ENCODE assay signal across 8 mouse cellular contexts in the genomic region with DNA sequence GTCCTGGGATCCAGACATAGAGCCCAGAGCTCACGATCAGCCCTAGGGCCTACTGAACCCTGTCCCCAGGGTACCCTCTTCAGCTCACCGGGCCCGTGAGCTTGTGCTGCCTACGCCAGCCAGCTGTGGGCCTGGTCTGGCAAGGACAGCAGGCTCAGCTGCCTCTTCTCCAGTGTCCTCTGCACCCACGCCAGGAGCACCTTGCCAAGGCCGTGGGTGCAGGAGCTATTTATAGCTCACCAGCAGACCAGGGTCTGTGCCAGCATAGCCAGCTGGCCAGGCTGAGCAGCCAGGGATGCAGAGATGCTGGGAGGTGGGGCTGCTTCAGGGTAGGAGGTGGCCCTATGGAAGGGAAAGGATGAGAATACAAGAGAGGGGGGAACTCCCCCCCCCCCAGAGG. TPM values are rescaled to one million over a fixed set of nuclear protein-coding genes. Genes with fewer than 3 reads are reported as not detected.
DNase-seq lines count a peak whose midpoint lies in the region; ATAC-seq lines count a peak whose summit lies in the region.

No protein-coding gene starts in this region.

- no peak for ATAC-seq in kidney, embryonic 16.5 days (ENCODE audit: low FRiP score, low TSS enrichment)
- peak; percentile 23; the same call in 1 of the 2 replicates for ATAC-seq in lung, embryonic 16.5 days (ENCODE audit: low read depth)
- no peak for ATAC-seq in CD4-positive, CD25-positive, alpha-beta regulatory T cell, adult 4 months

- peaks cover 39% of the 10 kb centered on the region for H3K4me1 ChIP-seq in embryonic facial prominence, embryonic 10.5 days
- H3K4me1 ChIP-seq in kidney, embryonic 16.5 days (ENCODE audit: insufficient read depth, low read length), result peaks cover 35% of the 10 kb centered on the region
- peaks cover 27% of the 10 kb centered on the region for H3K4me1 ChIP-seq in lung, embryonic 16.5 days (replicated peaks; ENCODE audit: control insufficient read depth, insufficient read depth, low read length)

- H3K27ac ChIP-seq in embryonic facial prominence, embryonic 10.5 days (replicated peaks), result peak overlapping the region; percentile 21; the same call in 1 of the 2 replicates
- peak overlapping the region; percentile 46; the same call in 1 of the 2 replicates for H3K27ac ChIP-seq in kidney, embryonic 16.5 days (ENCODE audit: low read length)
- H3K27ac ChIP-seq in lung, embryonic 16.5 days (ENCODE audit: low read length), result 0 out of 2 replicates have a peak overlapping the region, but pooled peaks have one; percentile 5

- 81% methylated on average over 6 of the region's 6 CpGs for WGBS in embryonic facial prominence, embryonic 10.5 days
- WGBS in kidney, embryonic 16.5 days, result 65% methylated on average over 6 of the region's 6 CpGs
- 50% methylated on average over 6 of the region's 6 CpGs for WGBS in lung, embryonic 16.5 days

- H3K9ac ChIP-seq in kidney, embryonic 16.5 days (replicated peaks; ENCODE audit: low read length), result no peak overlapping the region; the same call in 1 of the 2 replicates
- no peak overlapping the region for H3K9ac ChIP-seq in lung, embryonic 16.5 days (ENCODE audit: low read length)

- H3K36me3 ChIP-seq in embryonic facial prominence, embryonic 10.5 days (replicated peaks), result peaks cover 74% of the 10 kb centered on the region
- peaks cover 36% of the 10 kb centered on the region; the same call in 1 of the 2 replicates for H3K36me3 ChIP-seq in kidney, embryonic 16.5 days (ENCODE audit: insufficient read depth, low read length)
- peaks cover 29% of the 10 kb centered on the region for H3K36me3 ChIP-seq in lung, embryonic 16.5 days (ENCODE audit: control insufficient read depth, insufficient read depth, low read length)

- no peaks in the 10 kb centered on the region for H3K27me3 ChIP-seq in embryonic facial prominence, embryonic 10.5 days (replicated peaks; ENCODE audit: low read depth, poor library complexity, severe bottlenecking)
- no peaks in the 10 kb centered on the region for H3K27me3 ChIP-seq in kidney, embryonic 16.5 days (ENCODE audit: insufficient read depth, low read length)
- no peaks in the 10 kb centered on the region for H3K27me3 ChIP-seq in lung, embryonic 16.5 days (ENCODE audit: control insufficient read depth, insufficient read depth, low read depth, low read length)

- H3K4me2 ChIP-seq in kidney, embryonic 16.5 days (replicated peaks; ENCODE audit: low read depth, low read length), result no peak overlapping the region
- no peak overlapping the region for H3K4me2 ChIP-seq in lung, embryonic 16.5 days (ENCODE audit: low read depth, low read length)

- H3K9me3 ChIP-seq in embryonic facial prominence, embryonic 10.5 days, result no peaks in the 10 kb centered on the region
- H3K9me3 ChIP-seq in kidney, embryonic 16.5 days (ENCODE audit: low read length), result no peaks in the 10 kb centered on the region
- H3K9me3 ChIP-seq in lung, embryonic 16.5 days (ENCODE audit: control insufficient read depth, low read length), result no peaks in the 10 kb centered on the region

- no peak overlapping the region for H3K4me3 ChIP-seq in embryonic facial prominence, embryonic 10.5 days
- H3K4me3 ChIP-seq in kidney, embryonic 16.5 days (ENCODE audit: low read length), result no peak overlapping the region
- no peak overlapping the region for H3K4me3 ChIP-seq in lung, embryonic 16.5 days (ENCODE audit: low read length)

- peak; percentile 89 to 94 for DNase-seq in adrenal gland, adult (ENCODE audit: inconsistent age in 2 of 2, low spot score in 1 of 2)
- DNase-seq in adrenal gland, postnatal 4 days (ENCODE audit: low spot score in 2 of 2), result no peak
- no peak for DNase-seq in embryonic facial prominence, embryonic 10.5 days (ENCODE audit: low spot score)
- DNase-seq in heart, adult 18-20 months, result peak; percentile 82 to 90
- peak; percentile 97 for DNase-seq in skeletal muscle tissue, adult 2 months (ENCODE audit: low read depth, low spot score)

RNA-seq across cellular contexts. Expression of a gene that starts 32.2 kb away (rescaled TPM):
- total RNA-seq in adrenal gland, postnatal 4 days (2021), result 100 to 1,000 TPM; 116 to 120 TPM
- polyA plus RNA-seq in embryonic facial prominence, embryonic 10.5 days (2016; fragmentation: Nextera tagmentation; extraction: Ambion mirVana), result 26.6 and 30.2 TPM in 2 replicates
- total RNA-seq in heart, adult 18-20 months (2021), result 10 to 100 TPM; 19.3 to 26.3 TPM
- 37.3 and 40.0 TPM in 2 replicates for polyA plus RNA-seq in kidney, embryonic 16.5 days (2015; fragmentation: Nextera tagmentation; extraction: Ambion mirVana)
- polyA plus RNA-seq in lung, embryonic 16.5 days (2015; fragmentation: Nextera tagmentation; extraction: Ambion mirVana), result 44.2 and 48.5 TPM in 2 replicates
- 10 to 100 TPM; 68.2 to 74.2 TPM for polyA plus RNA-seq in CD4-positive, CD25-positive, alpha-beta regulatory T cell, adult 4 months (2017; shearing (Covaris generic))

RNA-seq across cellular contexts. Expression of a gene that starts 33.8 kb away (rescaled TPM):
- 10 to 100 TPM; 83.0 to 91.7 TPM for total RNA-seq in adrenal gland, postnatal 4 days (2021)
- 17.8 and 18.9 TPM in 2 replicates for polyA plus RNA-seq in embryonic facial prominence, embryonic 10.5 days (2016; fragmentation: Nextera tagmentation; extraction: Ambion mirVana)
- total RNA-seq in heart, adult 18-20 months (2021), result 10 to 100 TPM; 57.9 to 69.7 TPM
- polyA plus RNA-seq in kidney, embryonic 16.5 days (2015; fragmentation: Nextera tagmentation; extraction: Ambion mirVana), result 81.7 and 81.9 TPM in 2 replicates
- 46.8 and 49.5 TPM in 2 replicates for polyA plus RNA-seq in lung, embryonic 16.5 days (2015; fragmentation: Nextera tagmentation; extraction: Ambion mirVana)
- 10 to 100 TPM; 33.9 to 37.1 TPM for polyA plus RNA-seq in CD4-positive, CD25-positive, alpha-beta regulatory T cell, adult 4 months (2017; shearing (Covaris generic))

RNA-seq across cellular contexts. Expression of a gene that starts 44.4 kb away (rescaled TPM):
- total RNA-seq in adrenal gland, postnatal 4 days (2021), result 10 to 100 TPM; 19.2 to 27.9 TPM
- polyA plus RNA-seq in embryonic facial prominence, embryonic 10.5 days (2016; fragmentation: Nextera tagmentation; extraction: Ambion mirVana), result 5.5 and 5.9 TPM in 2 replicates
- 10 to 100 TPM; 21.8 to 23.3 TPM for total RNA-seq in heart, adult 18-20 months (2021)
- polyA plus RNA-seq in kidney, embryonic 16.5 days (2015; fragmentation: Nextera tagmentation; extraction: Ambion mirVana), result 36.3 and 36.4 TPM in 2 replicates
- polyA plus RNA-seq in lung, embryonic 16.5 days (2015; fragmentation: Nextera tagmentation; extraction: Ambion mirVana), result 20.8 and 22.7 TPM in 2 replicates
- 1 to 10 TPM in 1 of 2 experiments, under 1 TPM in 1; 0.31 to 1.5 TPM for polyA plus RNA-seq in CD4-positive, CD25-positive, alpha-beta regulatory T cell, adult 4 months (2017; shearing (Covaris generic))

Comparison
In these comparisons a context has a peak if more than half of its experiments do, and no peak if none do; other contexts are left out.
1. DNase-seq: peak in adrenal gland, adult (2 of 2), heart, adult 18-20 months (2 of 2) and skeletal muscle tissue, adult 2 months (single experiment); none in adrenal gland, postnatal 4 days (0 of 2) and embryonic facial prominence, embryonic 10.5 days (single experiment).
2. Peak in every context shown above with its lines, with median percentiles within 50 percentile points of each other: H3K27ac ChIP-seq.